Comparison of ENCODE assay signal across 8 mouse cellular contexts in genomic region chr9:108577934-108578544, GRCm38 (mm10). TPM values are rescaled to one million over a fixed set of nuclear protein-coding genes. Genes with fewer than 3 reads are reported as not detected.
A peak's percentile ranks its signal among the peaks of the same experiment; 100 is the strongest.
DNase-seq lines count a peak whose midpoint lies in the region; ATAC-seq and TF ChIP-seq lines count a peak whose summit lies in the region.

No protein-coding gene starts in this region.

- H3K4me2 ChIP-seq in forebrain, postnatal 0 days (ENCODE audit: low read depth), result peak overlapping the region; percentile 73
- peak overlapping the region; percentile 81 for H3K4me2 ChIP-seq in hindbrain, postnatal 0 days (ENCODE audit: low read depth, low read length)

- no peak for TF ChIP-seq CTCF in forebrain, postnatal 0 days (IDR thresholded peaks at IDR 0.05; ENCODE audit: low read depth)
- no peak for TF ChIP-seq CTCF in hindbrain, postnatal 0 days (IDR thresholded peaks at IDR 0.05; ENCODE audit: low read depth)
- TF ChIP-seq CTCF in lung, adult 2 months (IDR thresholded peaks at IDR 0.05; ENCODE audit: insufficient read depth, low read length), result no peak
- no peak for TF ChIP-seq CTCF in small intestine, adult 2 months (IDR thresholded peaks at IDR 0.05; ENCODE audit: extremely low read depth, insufficient read length, insufficient replicate concordance, low read depth, low read length)

- WGBS in forebrain, postnatal 0 days, result under 1% methylated on average over 24 of the region's 24 CpGs
- WGBS in hindbrain, postnatal 0 days, result 1% methylated on average over 24 of the region's 24 CpGs
- under 1% methylated on average over 24 of the region's 24 CpGs for WGBS in lung, adult 2 months
- WGBS in small intestine, adult 2 months, result 2% methylated on average over 24 of the region's 24 CpGs

- peak overlapping the region; percentile 90 for H3K4me3 ChIP-seq in forebrain, postnatal 0 days (ENCODE audit: low read depth, low read length)
- H3K4me3 ChIP-seq in hindbrain, postnatal 0 days (ENCODE audit: low read length), result peak overlapping the region; percentile 71
- H3K4me3 ChIP-seq in lung, adult 2 months (replicated peaks; ENCODE audit: extremely low read depth, low read depth, low read length), result peak overlapping the region; percentile 81
- H3K4me3 ChIP-seq in small intestine, adult 2 months (ENCODE audit: low read depth, low read length), result peak overlapping the region; percentile 90

- H3K36me3 ChIP-seq in forebrain, postnatal 0 days (ENCODE audit: insufficient read depth), result peaks cover 37% of the 10 kb centered on the region
- H3K36me3 ChIP-seq in hindbrain, postnatal 0 days (ENCODE audit: insufficient read depth, low read length), result peaks cover 27% of the 10 kb centered on the region
- 0 out of 2 replicates have a peak, but pooled peaks cover 2% of the 10 kb centered on the region for H3K36me3 ChIP-seq in small intestine, adult 2 months (ENCODE audit: control insufficient read depth, insufficient read depth, low read length)

- H3K9me3 ChIP-seq in forebrain, postnatal 0 days (ENCODE audit: low read length), result no peaks in the 10 kb centered on the region
- H3K9me3 ChIP-seq in hindbrain, postnatal 0 days (ENCODE audit: low read length), result no peaks in the 10 kb centered on the region

- H3K27me3 ChIP-seq in forebrain, postnatal 0 days (ENCODE audit: insufficient read depth, low read length), result no peaks in the 10 kb centered on the region
- no peaks in the 10 kb centered on the region for H3K27me3 ChIP-seq in hindbrain, postnatal 0 days (ENCODE audit: insufficient read depth, low read length)
- H3K27me3 ChIP-seq in small intestine, adult 2 months (ENCODE audit: control insufficient read depth, insufficient read depth, low read length), result no peaks in the 10 kb centered on the region

- intact Hi-C loops in left cerebral cortex, postnatal 36 days (cut with DNase I), result no loop called here

- peak overlapping the region; percentile 97 for H3K27ac ChIP-seq in forebrain, postnatal 0 days (ENCODE audit: low read depth, low read length)
- peak overlapping the region; percentile 98 for H3K27ac ChIP-seq in hindbrain, postnatal 0 days
- H3K27ac ChIP-seq in small intestine, adult 2 months (ENCODE audit: insufficient read depth, low read depth, low read length), result 0 out of 2 replicates have a peak overlapping the region, but pooled peaks have one; percentile 40

- peak; percentile 23; the same call in 1 of the 2 replicates for ATAC-seq in forebrain, postnatal 0 days
- 0 out of 2 replicates have a peak, but pooled peaks have one; percentile 1 for ATAC-seq in hindbrain, postnatal 0 days

- DNase-seq in urinary bladder, postnatal 14 days (ENCODE audit: low spot score), result peak; percentile 63
- no peak for DNase-seq in urinary bladder, adult 2 months (ENCODE audit: low spot score)
- peak; percentile 76 for DNase-seq in cerebellum, adult 11-12 months
- peak; percentile 67 for DNase-seq in forebrain, postnatal 0 days
- DNase-seq in hindbrain, postnatal 0 days (ENCODE audit: low spot score), result peak; percentile 74
- peak; percentile 56 for DNase-seq in lung, adult 2 months
- no peak for DNase-seq in left cerebral cortex, postnatal 36 days (ENCODE audit: low spot score in 2 of 2)

- no peak for TF ChIP-seq POLR2A in lung, adult 2 months (IDR thresholded peaks at IDR 0.05; ENCODE audit: borderline replicate concordance, extremely low read depth, low read depth, low read length)
- TF ChIP-seq POLR2A in small intestine, adult 2 months (IDR thresholded peaks at IDR 0.05; ENCODE audit: low read depth, low read length), result no peak

- peak overlapping the region; percentile 94 for H3K9ac ChIP-seq in forebrain, postnatal 0 days
- peak overlapping the region; percentile 96 for H3K9ac ChIP-seq in hindbrain, postnatal 0 days (replicated peaks; ENCODE audit: low read length)

- H3K4me1 ChIP-seq in forebrain, postnatal 0 days (ENCODE audit: insufficient read depth), result peaks cover 15% of the 10 kb centered on the region
- peaks cover 19% of the 10 kb centered on the region for H3K4me1 ChIP-seq in hindbrain, postnatal 0 days (ENCODE audit: insufficient read depth, low read length)
- peaks cover 4% of the 10 kb centered on the region for H3K4me1 ChIP-seq in lung, adult 2 months (ENCODE audit: control insufficient read depth, insufficient read depth, low read length)
- peaks cover 5% of the 10 kb centered on the region for H3K4me1 ChIP-seq in small intestine, adult 2 months (ENCODE audit: control insufficient read depth, insufficient read depth, insufficient read length, low read length)

RNA-seq across cellular contexts. Expression of gene Wdr6, which starts 0.5 kb away (rescaled TPM):
- polyA plus RNA-seq in urinary bladder, adult 2 months (2012; rRNA removed), result 48.9 and 59.1 TPM in 2 replicates
- total RNA-seq in forebrain, postnatal 0 days (2014; rRNA removed), result 353 and 511 TPM in 2 replicates
- polyA plus RNA-seq in forebrain, postnatal 0 days (2015; fragmentation: Nextera tagmentation; extraction: Ambion mirVana), result 206 and 283 TPM in 2 replicates
- 581 and 603 TPM in 2 replicates for total RNA-seq in hindbrain, postnatal 0 days (2014; rRNA removed)
- 265 and 282 TPM in 2 replicates for polyA plus RNA-seq in hindbrain, postnatal 0 days (2015; fragmentation: Nextera tagmentation; extraction: Ambion mirVana)
- polyA plus RNA-seq in lung, adult 2 months (2012; rRNA removed), result 58.7 and 67.6 TPM in 2 replicates
- 10.7 and 15.9 TPM in 2 replicates for polyA plus RNA-seq in small intestine, adult 2 months (2012; rRNA removed)
- total RNA-seq in left cerebral cortex, postnatal 36 days (2021), result 100 to 1,000 TPM; 112 to 118 TPM

RNA-seq across cellular contexts. Expression of gene Dalrd3, which starts 8.4 kb away (rescaled TPM):
- 120 and 184 TPM in 2 replicates for polyA plus RNA-seq in urinary bladder, adult 2 months (2012; rRNA removed)
- total RNA-seq in forebrain, postnatal 0 days (2014; rRNA removed), result 99.6 and 115 TPM in 2 replicates
- polyA plus RNA-seq in forebrain, postnatal 0 days (2015; fragmentation: Nextera tagmentation; extraction: Ambion mirVana), result 221 and 261 TPM in 2 replicates
- 97.3 and 109 TPM in 2 replicates for total RNA-seq in hindbrain, postnatal 0 days (2014; rRNA removed)
- polyA plus RNA-seq in hindbrain, postnatal 0 days (2015; fragmentation: Nextera tagmentation; extraction: Ambion mirVana), result 251 and 255 TPM in 2 replicates
- polyA plus RNA-seq in lung, adult 2 months (2012; rRNA removed), result 183 and 199 TPM in 2 replicates
- 86.7 and 118 TPM in 2 replicates for polyA plus RNA-seq in small intestine, adult 2 months (2012; rRNA removed)
- 10 to 100 TPM; 70.1 to 99.4 TPM for total RNA-seq in left cerebral cortex, postnatal 36 days (2021)

RNA-seq across cellular contexts. Expression of gene Ndufaf3, which starts 10.8 kb away (rescaled TPM):
- 26.2 and 33.6 TPM in 2 replicates for polyA plus RNA-seq in urinary bladder, adult 2 months (2012; rRNA removed)
- 70.7 and 71.3 TPM in 2 replicates for total RNA-seq in forebrain, postnatal 0 days (2014; rRNA removed)
- 104 and 108 TPM in 2 replicates for polyA plus RNA-seq in forebrain, postnatal 0 days (2015; fragmentation: Nextera tagmentation; extraction: Ambion mirVana)
- 54.1 and 70.5 TPM in 2 replicates for total RNA-seq in hindbrain, postnatal 0 days (2014; rRNA removed)
- polyA plus RNA-seq in hindbrain, postnatal 0 days (2015; fragmentation: Nextera tagmentation; extraction: Ambion mirVana), result 84.5 and 88.9 TPM in 2 replicates
- 45.5 and 46.3 TPM in 2 replicates for polyA plus RNA-seq in lung, adult 2 months (2012; rRNA removed)
- 19.8 and 26.2 TPM in 2 replicates for polyA plus RNA-seq in small intestine, adult 2 months (2012; rRNA removed)
- 10 to 100 TPM; 62.8 to 70.1 TPM for total RNA-seq in left cerebral cortex, postnatal 36 days (2021)

RNA-seq across cellular contexts. Expression of gene Impdh2, which starts 18.0 kb away (rescaled TPM):
- 93.9 and 106 TPM in 2 replicates for polyA plus RNA-seq in urinary bladder, adult 2 months (2012; rRNA removed)
- 115 and 129 TPM in 2 replicates for total RNA-seq in forebrain, postnatal 0 days (2014; rRNA removed)
- 102 and 106 TPM in 2 replicates for polyA plus RNA-seq in forebrain, postnatal 0 days (2015; fragmentation: Nextera tagmentation; extraction: Ambion mirVana)
- total RNA-seq in hindbrain, postnatal 0 days (2014; rRNA removed), result 93.8 and 98.3 TPM in 2 replicates
- polyA plus RNA-seq in hindbrain, postnatal 0 days (2015; fragmentation: Nextera tagmentation; extraction: Ambion mirVana), result 103 and 106 TPM in 2 replicates
- polyA plus RNA-seq in lung, adult 2 months (2012; rRNA removed), result 63.3 and 66.6 TPM in 2 replicates
- polyA plus RNA-seq in small intestine, adult 2 months (2012; rRNA removed), result 23.2 and 52.9 TPM in 2 replicates
- 10 to 100 TPM; 47.7 to 47.9 TPM for total RNA-seq in left cerebral cortex, postnatal 36 days (2021)

RNA-seq across cellular contexts. Expression of gene P4htm, which starts 19.4 kb away (rescaled TPM):
- polyA plus RNA-seq in urinary bladder, adult 2 months (2012; rRNA removed), result 21.6 and 21.7 TPM in 2 replicates
- 29.2 and 39.3 TPM in 2 replicates for total RNA-seq in forebrain, postnatal 0 days (2014; rRNA removed)
- polyA plus RNA-seq in forebrain, postnatal 0 days (2015; fragmentation: Nextera tagmentation; extraction: Ambion mirVana), result 35.4 and 39.9 TPM in 2 replicates
- 50.8 and 62.6 TPM in 2 replicates for total RNA-seq in hindbrain, postnatal 0 days (2014; rRNA removed)
- 38.7 and 38.8 TPM in 2 replicates for polyA plus RNA-seq in hindbrain, postnatal 0 days (2015; fragmentation: Nextera tagmentation; extraction: Ambion mirVana)
- polyA plus RNA-seq in lung, adult 2 months (2012; rRNA removed), result 19.6 and 22.4 TPM in 2 replicates
- polyA plus RNA-seq in small intestine, adult 2 months (2012; rRNA removed), result 3.8 and 4.8 TPM in 2 replicates
- total RNA-seq in left cerebral cortex, postnatal 36 days (2021), result 10 to 100 TPM; 87.0 to 93.7 TPM

Comparison
In these comparisons a context has a peak if more than half of its experiments do, and no peak if none do; other contexts are left out.
1. DNase-seq: peak in urinary bladder, postnatal 14 days (single experiment), cerebellum, adult 11-12 months (single experiment), forebrain, postnatal 0 days (single experiment), hindbrain, postnatal 0 days (single experiment) and lung, adult 2 months (single experiment); none in urinary bladder, adult 2 months (single experiment) and left cerebral cortex, postnatal 36 days (0 of 2).
2. H3K27ac ChIP-seq: peak in every context shown above with its lines; median percentile 98 in hindbrain, postnatal 0 days; 97 in forebrain, postnatal 0 days; 40 in small intestine, adult 2 months.
3. Peak in every context shown above with its lines, with median percentiles within 50 percentile points of each other: H3K4me3 ChIP-seq.